Mouse (Mus musculus): ENCODE measurements around the gene Fblim1. TPM values are rescaled to one million over a fixed set of nuclear protein-coding genes. Genes with fewer than 3 reads are reported as not detected.

The Fblim1 gene
- polyA plus RNA-seq, 1 experiment from 2014 or later, result 17.0 TPM

GRCm38 (mm10) chr4:141540844-141541243 is 65.1 kb downstream of the Fblim1 start:
- ATAC-seq (replicated peaks; ENCODE audit: low FRiP score) (no peak), DNase-seq (ENCODE audit: low spot score) (no peak)
- no peak overlapping the region for H3K27ac ChIP-seq (ENCODE audit: low read depth, low read length)
- H3K9ac ChIP-seq (ENCODE audit: low read depth, low read length), result no peak overlapping the region
- H3K4me2 ChIP-seq, result no peak overlapping the region
- H3K4me1 ChIP-seq (replicated peaks; ENCODE audit: control insufficient read depth, insufficient read depth, low read length), result peaks cover 13% of the 10 kb centered on the region
- no peaks in the 10 kb centered on the region for H3K27me3 ChIP-seq (replicated peaks; ENCODE audit: control insufficient read depth, insufficient read depth, low read length)
- no peaks in the 10 kb centered on the region for H3K36me3 ChIP-seq (ENCODE audit: control insufficient read depth, insufficient read depth, low read length)
- no peak overlapping the region for H3K4me3 ChIP-seq (ENCODE audit: low read depth, low read length)
- WGBS, result 62% methylated on average over 3 of the region's 3 CpGs
- no peaks in the 10 kb centered on the region for H3K9me3 ChIP-seq (ENCODE audit: control insufficient read depth, low read length)

GRCm38 (mm10) chr4:141539213-141539767 is 66.6 kb downstream of the Fblim1 start:
- peak overlapping the region; percentile 97 for H3K4me3 ChIP-seq (ENCODE audit: low read depth, low read length)
- H3K9me3 ChIP-seq (ENCODE audit: control insufficient read depth, low read length), result no peaks in the 10 kb centered on the region
- no peaks in the 10 kb centered on the region for H3K27me3 ChIP-seq (replicated peaks; ENCODE audit: control insufficient read depth, insufficient read depth, low read length)
- DNase-seq (ENCODE audit: low spot score) (no peak), ATAC-seq (replicated peaks; ENCODE audit: low FRiP score) (no peak)
- peaks cover 23% of the 10 kb centered on the region for H3K4me1 ChIP-seq (replicated peaks; ENCODE audit: control insufficient read depth, insufficient read depth, low read length)
- H3K4me2 ChIP-seq, result peak overlapping the region; percentile 92
- peak overlapping the region; percentile 77 for H3K9ac ChIP-seq (ENCODE audit: low read depth, low read length)
- H3K36me3 ChIP-seq (ENCODE audit: control insufficient read depth, insufficient read depth, low read length), result no peaks in the 10 kb centered on the region
- 41% methylated on average over 12 of the region's 12 CpGs for WGBS
- peak overlapping the region; percentile 96 for H3K27ac ChIP-seq (ENCODE audit: low read depth, low read length)

- H3K4me1 ChIP-seq (replicated peaks; ENCODE audit: control insufficient read depth, insufficient read depth, low read length), result peaks cover 27% of the 10 kb centered on the region
- no peaks in the 10 kb centered on the region for H3K27me3 ChIP-seq (replicated peaks; ENCODE audit: control insufficient read depth, insufficient read depth, low read length)
- H3K4me3 ChIP-seq (ENCODE audit: low read depth, low read length), result peak within 1 kb of the TSS; percentile 97
- DNase-seq (ENCODE audit: low spot score), result peak; percentile 91
- H3K9ac ChIP-seq (ENCODE audit: low read depth, low read length), result peak within 1 kb of the TSS; percentile 93
- peak within 1 kb of the TSS; percentile 96 for H3K27ac ChIP-seq (ENCODE audit: low read depth, low read length)
- WGBS, result under 1% methylated on average over 82 of the region's 88 CpGs
- peak; percentile 85 for ATAC-seq (replicated peaks; ENCODE audit: low FRiP score)
- H3K9me3 ChIP-seq (ENCODE audit: control insufficient read depth, low read length), result no peaks in the 10 kb centered on the region
- peak within 1 kb of the TSS; percentile 92 for H3K4me2 ChIP-seq
- H3K36me3 ChIP-seq (ENCODE audit: control insufficient read depth, insufficient read depth, low read length), result no peaks in the 10 kb centered on the region
Measured at GRCm38 (mm10) chr4:141538408-141539212, 67.3 kb downstream of the Fblim1 start, which contains the start of gene Spen. Spen (minus strand) TSS chr4:141538597.

- peak; percentile 29 for ATAC-seq (replicated peaks; ENCODE audit: low FRiP score)
- Histone ChIP-seq H3K4me2 (peak overlapping the region; percentile 92), H3K9ac (ENCODE audit: low read depth, low read length) (peak overlapping the region; percentile 93), H3K4me1 (replicated peaks; ENCODE audit: control insufficient read depth, insufficient read depth, low read length) (peaks cover 33% of the 10 kb centered on the region), H3K36me3 (ENCODE audit: control insufficient read depth, insufficient read depth, low read length) (no peaks in the 10 kb centered on the region), H3K27me3 (replicated peaks; ENCODE audit: control insufficient read depth, insufficient read depth, low read length) (no peaks in the 10 kb centered on the region), H3K9me3 (ENCODE audit: control insufficient read depth, low read length) (no peaks in the 10 kb centered on the region), H3K4me3 (ENCODE audit: low read depth, low read length) (peak overlapping the region; percentile 97), H3K27ac (ENCODE audit: low read depth, low read length) (peak overlapping the region; percentile 96)
- WGBS, result under 1% methylated on average over 94 of the region's 101 CpGs
- peak; percentile 57 for DNase-seq (ENCODE audit: low spot score)
Measured at GRCm38 (mm10) chr4:141537706-141538407, 68.0 kb downstream of the Fblim1 start.

GRCm38 (mm10) chr4:141537226-141537610 is 68.7 kb downstream of the Fblim1 start:
- Histone ChIP-seq H3K9ac (ENCODE audit: low read depth, low read length) (peak overlapping the region; percentile 93), H3K4me2 (peak overlapping the region; percentile 92), H3K36me3 (ENCODE audit: control insufficient read depth, insufficient read depth, low read length) (no peaks in the 10 kb centered on the region), H3K27ac (ENCODE audit: low read depth, low read length) (peak overlapping the region; percentile 96; the same call in 1 of the 2 replicates), H3K4me1 (replicated peaks; ENCODE audit: control insufficient read depth, insufficient read depth, low read length) (peaks cover 36% of the 10 kb centered on the region), H3K27me3 (replicated peaks; ENCODE audit: control insufficient read depth, insufficient read depth, low read length) (no peaks in the 10 kb centered on the region), H3K9me3 (ENCODE audit: control insufficient read depth, low read length) (no peaks in the 10 kb centered on the region), H3K4me3 (ENCODE audit: low read depth, low read length) (peak overlapping the region; percentile 97)
- DNase-seq (ENCODE audit: low spot score), result no peak
- under 1% methylated on average over 14 of the region's 14 CpGs for WGBS
- no peak for ATAC-seq (replicated peaks; ENCODE audit: low FRiP score)

GRCm38 (mm10) chr4:141536291-141537225 is 69.3 kb downstream of the Fblim1 start:
- under 1% methylated on average over 61 of the region's 61 CpGs for WGBS
- DNase-seq (ENCODE audit: low spot score) (peak; percentile 78), ATAC-seq (replicated peaks; ENCODE audit: low FRiP score) (peak; percentile 16)
- Histone ChIP-seq H3K4me1 (replicated peaks; ENCODE audit: control insufficient read depth, insufficient read depth, low read length) (peaks cover 38% of the 10 kb centered on the region), H3K27ac (ENCODE audit: low read depth, low read length) (peak overlapping the region; percentile 96), H3K27me3 (replicated peaks; ENCODE audit: control insufficient read depth, insufficient read depth, low read length) (no peaks in the 10 kb centered on the region), H3K36me3 (ENCODE audit: control insufficient read depth, insufficient read depth, low read length) (no peaks in the 10 kb centered on the region), H3K4me3 (ENCODE audit: low read depth, low read length) (peak overlapping the region; percentile 97), H3K4me2 (peak overlapping the region; percentile 92), H3K9ac (ENCODE audit: low read depth, low read length) (peak overlapping the region; percentile 93), H3K9me3 (ENCODE audit: control insufficient read depth, low read length) (no peaks in the 10 kb centered on the region)

GRCm38 (mm10) chr4:141534947-141535680 is 70.8 kb downstream of the Fblim1 start:
- H3K4me1 ChIP-seq (replicated peaks; ENCODE audit: control insufficient read depth, insufficient read depth, low read length), result peaks cover 36% of the 10 kb centered on the region
- H3K9me3 ChIP-seq (ENCODE audit: control insufficient read depth, low read length), result no peaks in the 10 kb centered on the region
- H3K4me2 ChIP-seq, result peak overlapping the region; percentile 92
- DNase-seq (ENCODE audit: low spot score), result no peak
- WGBS, result 36% methylated on average over 9 of the region's 11 CpGs
- H3K4me3 ChIP-seq (ENCODE audit: low read depth, low read length), result peak overlapping the region; percentile 97
- no peaks in the 10 kb centered on the region for H3K36me3 ChIP-seq (ENCODE audit: control insufficient read depth, insufficient read depth, low read length)
- no peak overlapping the region for H3K9ac ChIP-seq (ENCODE audit: low read depth, low read length)
- H3K27ac ChIP-seq (ENCODE audit: low read depth, low read length), result peak overlapping the region; percentile 96
- peak; percentile 56 for ATAC-seq (replicated peaks; ENCODE audit: low FRiP score)
- H3K27me3 ChIP-seq (replicated peaks; ENCODE audit: control insufficient read depth, insufficient read depth, low read length), result no peaks in the 10 kb centered on the region
